Mouse (Mus musculus) embryonic facial prominence, embryonic 11.5 days (tissue): ENCODE data around the gene Dapk2. TPM values are rescaled to one million over a fixed set of nuclear protein-coding genes. Genes with fewer than 3 reads are reported as not detected.

Experiments used
- ATAC-seq: fragments of 200-750 bp; cut with Nextera tagmentation; replicated peaks from 2 replicates; pipeline ENCODE4 v1.8.0; 2017; ENCODE audit warnings: low read depth; ENCODE audit not compliant: insufficient number of reproducible peaks, low FRiP score, low TSS enrichment
- DNase-seq: peaks from one replicate; pipeline ENCODE4 v3.0.0-alpha.2; 2015; ENCODE audit warnings: low spot score
- H3K27ac ChIP-seq: fragments of 300-500 bp; sonication (generic); replicated peaks from 2 replicates; pipeline ENCODE4 v1.5.1; 2014; ENCODE audit warnings: mild to moderate bottlenecking, low read depth, low read length, control low read depth
- H3K27me3 ChIP-seq: fragments of 300-500 bp; sonication (generic); 2 replicates; pipeline ENCODE4 v1.6.1; 2014; ENCODE audit warnings: mild to moderate bottlenecking, low read length, moderate library complexity, mixed read lengths; ENCODE audit not compliant: control insufficient read depth, insufficient read depth
- H3K36me3 ChIP-seq: fragments of 300-500 bp; sonication (generic); replicated peaks from 2 replicates; pipeline ENCODE4 v1.6.1; 2014; ENCODE audit warnings: low read depth, mild to moderate bottlenecking, low read length, moderate library complexity, mixed read lengths; ENCODE audit not compliant: control insufficient read depth, insufficient read depth
- H3K4me1 ChIP-seq: fragments of 300-500 bp; sonication (generic); 2 replicates; pipeline ENCODE4 v1.6.1; 2014; ENCODE audit warnings: low read length, mixed read lengths; ENCODE audit not compliant: control insufficient read depth, insufficient read depth
- H3K4me2 ChIP-seq: fragments of 300-500 bp; sonication (generic); 2 replicates; pipeline ENCODE4 v1.6.1; 2014; ENCODE audit warnings: low read depth, mild to moderate bottlenecking, control low read depth, low read length, moderate library complexity
- H3K4me3 ChIP-seq: fragments of 300-500 bp; sonication (generic); 2 replicates; pipeline ENCODE4 v1.5.1; 2014; ENCODE audit warnings: low read depth, low read length, control low read depth
- H3K9ac ChIP-seq: fragments of 300-500 bp; sonication (generic); replicated peaks from 2 replicates; pipeline ENCODE4 v1.6.1; 2014; ENCODE audit warnings: mild to moderate bottlenecking, control low read depth, low read length
- H3K9me3 ChIP-seq: fragments of 300-500 bp; sonication (generic); replicated peaks from 2 replicates; pipeline ENCODE4 v1.6.1; 2016; ENCODE audit warnings: mild to moderate bottlenecking, low read length, inconsistent platforms, mixed read lengths; ENCODE audit not compliant: control insufficient read depth
- WGBS: fragments of 180-500 bp; shearing (Covaris S2); extraction: QIAGEN DNeasy Blood & Tissue Kit; methylation state at CpG from one replicate; pipeline ENCODE4 v1.1.7; 2014; 5-methylcytosine and 5-hydroxymethylcytosine counted together
- polyA plus RNA-seq: library from polyadenylated mRNA; unstranded; fragments of >200 nt; fragmentation: Nextera tagmentation; extraction: Ambion mirVana; gene quantifications from 2 replicates; pipeline ENCODE4 v1.2.1, GENCODE M21; 2014

The Dapk2 gene
- polyA plus RNA-seq, 1 experiment from 2014 or later, result 6.2 TPM

GRCm38 (mm10) chr9:66181826-66182678, 24.0 kb downstream of the Dapk2 start:
- peak overlapping the region; percentile 54; the same call in 1 of the 2 replicates for H3K27ac ChIP-seq
- 66% methylated on average over 11 of the region's 11 CpGs for WGBS
- no peaks in the 10 kb centered on the region for H3K9me3 ChIP-seq
- no peaks in the 10 kb centered on the region for H3K36me3 ChIP-seq
- no peaks in the 10 kb centered on the region; the same call in 1 of the 2 replicates for H3K4me1 ChIP-seq
- no peak for ATAC-seq
- H3K9ac ChIP-seq, result no peak overlapping the region
- H3K27me3 ChIP-seq, result no peaks in the 10 kb centered on the region
- no peak for DNase-seq
- H3K4me2 ChIP-seq, result no peak overlapping the region
- no peak overlapping the region for H3K4me3 ChIP-seq

GRCm38 (mm10) chr9:66182679-66182993, 24.6 kb downstream of the Dapk2 start:
- WGBS, result 57% methylated on average over 3 of the region's 3 CpGs
- H3K27ac ChIP-seq, result no peak overlapping the region
- ATAC-seq (no peak), DNase-seq (no peak)
- H3K36me3 ChIP-seq, result no peaks in the 10 kb centered on the region
- no peaks in the 10 kb centered on the region for H3K27me3 ChIP-seq
- no peaks in the 10 kb centered on the region; the same call in 1 of the 2 replicates for H3K4me1 ChIP-seq
- H3K4me2 ChIP-seq, result no peak overlapping the region
- H3K4me3 ChIP-seq, result no peak overlapping the region
- H3K9ac ChIP-seq, result no peak overlapping the region
- no peaks in the 10 kb centered on the region for H3K9me3 ChIP-seq

GRCm38 (mm10) chr9:66183023-66183422, 25.0 kb downstream of the Dapk2 start:
- Histone ChIP-seq H3K4me1 (no peaks in the 10 kb centered on the region; the same call in 1 of the 2 replicates), H3K9me3 (no peaks in the 10 kb centered on the region), H3K9ac (no peak overlapping the region), H3K4me3 (no peak overlapping the region), H3K36me3 (no peaks in the 10 kb centered on the region), H3K4me2 (no peak overlapping the region), H3K27me3 (no peaks in the 10 kb centered on the region), H3K27ac (no peak overlapping the region)
- DNase-seq, result no peak
- no peak for ATAC-seq
- WGBS, result 79% methylated on average over 3 of the region's 3 CpGs

GRCm38 (mm10) chr9:66184572-66184971, 26.5 kb downstream of the Dapk2 start:
- no peaks in the 10 kb centered on the region for H3K9me3 ChIP-seq
- no peak overlapping the region for H3K9ac ChIP-seq
- DNase-seq, result no peak
- H3K4me2 ChIP-seq, result no peak overlapping the region
- H3K27me3 ChIP-seq, result no peaks in the 10 kb centered on the region
- WGBS, result 60% methylated on average over 5 of the region's 5 CpGs
- no peaks in the 10 kb centered on the region; the same call in 1 of the 2 replicates for H3K4me1 ChIP-seq
- H3K27ac ChIP-seq, result no peak overlapping the region
- ATAC-seq, result no peak
- H3K4me3 ChIP-seq, result no peak overlapping the region
- H3K36me3 ChIP-seq, result no peaks in the 10 kb centered on the region

- no peaks in the 10 kb centered on the region for H3K27me3 ChIP-seq
- no peak overlapping the region for H3K4me3 ChIP-seq
- no peak overlapping the region for H3K27ac ChIP-seq
- H3K9me3 ChIP-seq, result no peaks in the 10 kb centered on the region
- ATAC-seq (no peak), DNase-seq (no peak)
- no peaks in the 10 kb centered on the region; the same call in 1 of the 2 replicates for H3K4me1 ChIP-seq
- no peak overlapping the region for H3K9ac ChIP-seq
- WGBS, result 41% methylated on average over 6 of the region's 6 CpGs
- H3K4me2 ChIP-seq, result no peak overlapping the region
- H3K36me3 ChIP-seq, result no peaks in the 10 kb centered on the region
Measured at GRCm38 (mm10) chr9:66186426-66186825, 28.4 kb downstream of the Dapk2 start.

- no peak overlapping the region for H3K4me2 ChIP-seq
Measured at GRCm38 (mm10) chr9:66189026-66189425, 31.0 kb downstream of the Dapk2 start.

GRCm38 (mm10) chr9:66194003-66194402, 36.0 kb downstream of the Dapk2 start:
- Histone ChIP-seq H3K9ac (no peak overlapping the region), H3K4me2 (no peak overlapping the region), H3K4me1 (no peaks in the 10 kb centered on the region), H3K36me3 (no peaks in the 10 kb centered on the region), H3K9me3 (no peaks in the 10 kb centered on the region), H3K27me3 (no peaks in the 10 kb centered on the region), H3K4me3 (no peak overlapping the region), H3K27ac (no peak overlapping the region)
- no peak for DNase-seq
- no peak for ATAC-seq
- WGBS, result 78% methylated on average over 3 of the region's 3 CpGs

More at GRCm38 (mm10) chr9:66189026-66189425, 31.0 kb downstream of the Dapk2 start:
- Histone ChIP-seq H3K27me3 (no peaks in the 10 kb centered on the region), H3K27ac (no peak overlapping the region), H3K9ac (no peak overlapping the region), H3K4me3 (no peak overlapping the region), H3K36me3 (no peaks in the 10 kb centered on the region), H3K4me1 (no peaks in the 10 kb centered on the region), H3K9me3 (no peaks in the 10 kb centered on the region)
- 50% methylated on average over 1 of the region's 1 CpGs for WGBS
- DNase-seq (no peak), ATAC-seq (no peak)

- Histone ChIP-seq H3K27ac (no peak overlapping the region), H3K36me3 (no peaks in the 10 kb centered on the region), H3K4me1 (no peaks in the 10 kb centered on the region), H3K27me3 (no peaks in the 10 kb centered on the region), H3K4me2 (no peak overlapping the region), H3K9ac (no peak overlapping the region), H3K4me3 (no peak overlapping the region), H3K9me3 (no peaks in the 10 kb centered on the region)
- DNase-seq (no peak), ATAC-seq (no peak)
- 61% methylated on average over 3 of the region's 3 CpGs for WGBS
Measured at GRCm38 (mm10) chr9:66196561-66196960, 38.5 kb downstream of the Dapk2 start.
